Mouse (Mus musculus) hindbrain, embryonic 14.5 days (tissue): Measurements from ENCODE around the gene Haus8. TPM values are rescaled to one million over a fixed set of nuclear protein-coding genes. Genes with fewer than 3 reads are reported as not detected.
"Not testable (repeated sequence)": the region's sequence is repeated elsewhere in the genome, so short reads cannot be mapped to it uniquely, and the experiment has no call there.

Source experiments
- ATAC-seq: fragments of 200-750 bp; cut with Nextera tagmentation; 2 replicates; pipeline ENCODE4 v1.8.0; 2017; ENCODE audit warnings: moderate number of reproducible peaks, mild to moderate bottlenecking, moderate TSS enrichment, moderate library complexity; ENCODE audit not compliant: low FRiP score
- DNase-seq: peaks from one replicate; pipeline ENCODE4 v3.0.0-alpha.2; 2015; ENCODE audit warnings: low spot score
- H3K27ac ChIP-seq: fragments of 300-500 bp; sonication (generic); 2 replicates; pipeline ENCODE4 v1.5.1; 2014; ENCODE audit warnings: mild to moderate bottlenecking, moderate library complexity
- H3K27me3 ChIP-seq: fragments of 300-500 bp; sonication (generic); 2 replicates; pipeline ENCODE4 v1.6.1; 2014; ENCODE audit warnings: mild to moderate bottlenecking, low read length, mixed read lengths; ENCODE audit not compliant: control insufficient read depth, insufficient read depth
- H3K36me3 ChIP-seq: fragments of 300-500 bp; sonication (generic); replicated peaks from 2 replicates; pipeline ENCODE4 v1.6.1; 2014; ENCODE audit not compliant: control insufficient read depth, insufficient read depth
- H3K4me1 ChIP-seq: fragments of 300-500 bp; sonication (generic); replicated peaks from 2 replicates; pipeline ENCODE4 v1.6.1; 2014; ENCODE audit warnings: antibody characterized with exemption, low read length, mixed read lengths; ENCODE audit not compliant: control insufficient read depth, insufficient read depth
- H3K4me2 ChIP-seq: fragments of 300-500 bp; sonication (generic); replicated peaks from 2 replicates; pipeline ENCODE4 v1.6.1; 2014; ENCODE audit warnings: mild to moderate bottlenecking, moderate library complexity
- H3K4me3 ChIP-seq: fragments of 300-500 bp; sonication (generic); replicated peaks from 2 replicates; pipeline ENCODE4 v1.5.1; 2014; ENCODE audit warnings: mild to moderate bottlenecking, low read length
- H3K9ac ChIP-seq: fragments of 300-500 bp; sonication (generic); 2 replicates; pipeline ENCODE4 v1.6.1; 2014
- H3K9me3 ChIP-seq: fragments of 300-500 bp; sonication (generic); 2 replicates; pipeline ENCODE4 v1.6.1; 2016; ENCODE audit warnings: low read length; ENCODE audit not compliant: control insufficient read depth
- WGBS: fragments of 180-500 bp; shearing (Covaris S2); extraction: QIAGEN DNeasy Blood & Tissue Kit; methylation state at CpG from one replicate; pipeline ENCODE4 v1.1.7; 2014; 5-methylcytosine and 5-hydroxymethylcytosine counted together
- polyA plus RNA-seq: library from polyadenylated mRNA; unstranded; fragments of >200 nt; fragmentation: Nextera tagmentation; extraction: Ambion mirVana; gene quantifications from 2 replicates; pipeline ENCODE4 v1.2.1, GENCODE M21; 2014

Gene Haus8
- 55.6 and 58.8 TPM in 2 replicates for polyA plus RNA-seq

DNA sequence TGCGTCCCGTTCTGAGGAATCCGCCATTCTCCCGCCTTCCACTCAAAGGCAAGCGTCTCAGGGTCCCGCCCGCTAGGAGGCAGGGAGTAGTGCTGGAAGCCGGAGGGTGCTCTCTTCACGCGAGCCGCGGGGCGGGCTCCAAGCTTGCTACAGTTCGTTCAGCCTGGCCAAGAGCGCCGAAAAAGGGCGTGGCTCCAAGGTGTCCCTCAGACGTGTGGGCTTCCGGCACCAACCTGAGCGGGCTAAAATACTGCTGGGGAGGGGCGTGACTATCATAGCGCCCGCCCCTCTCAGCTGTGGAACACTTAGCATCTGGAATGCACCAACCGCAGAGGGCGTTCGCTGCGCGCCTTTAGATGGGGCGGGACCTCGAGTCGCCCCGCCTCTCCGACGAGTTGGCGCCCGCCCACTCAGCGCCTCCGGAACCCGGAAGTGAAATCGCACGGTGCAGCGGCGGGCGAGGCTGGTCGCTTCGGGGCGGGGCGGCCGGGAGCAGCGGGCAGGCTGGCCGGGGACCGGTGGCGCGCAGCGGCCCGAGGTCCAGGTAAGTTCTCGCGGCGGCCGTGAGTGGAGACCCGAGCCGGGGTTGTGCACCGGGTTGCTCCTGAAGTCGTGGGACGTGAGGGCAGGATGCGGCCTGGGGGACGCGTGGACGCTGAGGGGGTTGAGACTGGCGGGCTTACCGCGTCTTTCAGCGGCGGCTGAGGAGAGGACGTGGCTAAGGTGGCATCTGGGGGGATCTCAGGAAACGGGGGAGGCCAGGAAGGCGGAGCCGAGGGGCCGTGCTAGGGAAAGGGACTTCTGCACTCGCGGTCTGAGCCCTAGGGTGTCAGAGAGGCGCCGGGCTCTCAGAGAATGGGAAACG, at the start of gene Haus8, which contains the start of gene Myo9b:
Gene Haus8, minus strand, starts transcription at position 649 of the 865 bp plus-strand sequence.
Gene Myo9b, plus strand, starts transcription at position 429 of the 865 bp plus-strand sequence.
- no peaks in the 10 kb centered on the region for H3K36me3 ChIP-seq
- peak within 1 kb of the TSS; percentile 63 for H3K9ac ChIP-seq
- WGBS = under 1% methylated on average over 82 of the region's 84 CpGs
- peak within 1 kb of the TSS; percentile 72 for H3K4me2 ChIP-seq
- no peaks in the 10 kb centered on the region for H3K9me3 ChIP-seq
- peak within 1 kb of the TSS; percentile 76 for H3K4me3 ChIP-seq
- H3K4me1 ChIP-seq = peaks cover 21% of the 10 kb centered on the region
- no peaks in the 10 kb centered on the region for H3K27me3 ChIP-seq
- peak; percentile 99 for ATAC-seq
- H3K27ac ChIP-seq = peak within 1 kb of the TSS; percentile 75
- peak; percentile 96 for DNase-seq

DNA sequence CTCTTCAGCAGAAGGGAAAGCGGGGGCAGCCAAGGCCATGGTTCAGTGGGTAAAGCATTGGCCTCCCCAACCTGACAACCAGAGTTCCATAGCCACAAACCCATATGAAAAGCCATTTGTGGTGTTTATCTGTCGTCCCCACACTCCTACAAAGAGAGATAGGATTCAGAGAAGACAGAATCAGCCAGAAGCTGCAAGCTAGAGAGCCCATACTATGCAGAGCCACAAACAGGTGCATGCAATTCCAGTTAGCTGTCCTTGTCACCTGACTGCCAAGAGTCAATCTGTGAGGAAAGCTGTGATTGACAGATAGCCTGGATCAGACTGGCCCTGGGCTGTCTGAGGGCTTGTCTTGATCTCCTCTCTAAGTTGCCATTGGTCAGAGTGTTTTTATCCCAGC, 47.0 kb upstream of the Haus8 start:
- H3K36me3 ChIP-seq = peaks cover 45% of the 10 kb centered on the region
- H3K9ac ChIP-seq, DNase-seq, H3K4me3 ChIP-seq, H3K4me1 ChIP-seq, H3K27me3 ChIP-seq, H3K9me3 ChIP-seq, H3K4me2 ChIP-seq, ATAC-seq, H3K27ac ChIP-seq: not testable (repeated sequence)
- 90% methylated on average over 2 of the region's 2 CpGs for WGBS

- H3K4me2 ChIP-seq, H3K4me1 ChIP-seq, H3K9me3 ChIP-seq, ATAC-seq, H3K4me3 ChIP-seq, H3K27ac ChIP-seq, H3K9ac ChIP-seq, DNase-seq, H3K27me3 ChIP-seq: not testable (repeated sequence)
- peaks cover 33% of the 10 kb centered on the region for H3K36me3 ChIP-seq
- 81% methylated on average over 5 of the region's 5 CpGs for WGBS
These were observed 45.9 kb upstream of the Haus8 start for GRCm38 (mm10) chr8:71318610-71319009.

DNA sequence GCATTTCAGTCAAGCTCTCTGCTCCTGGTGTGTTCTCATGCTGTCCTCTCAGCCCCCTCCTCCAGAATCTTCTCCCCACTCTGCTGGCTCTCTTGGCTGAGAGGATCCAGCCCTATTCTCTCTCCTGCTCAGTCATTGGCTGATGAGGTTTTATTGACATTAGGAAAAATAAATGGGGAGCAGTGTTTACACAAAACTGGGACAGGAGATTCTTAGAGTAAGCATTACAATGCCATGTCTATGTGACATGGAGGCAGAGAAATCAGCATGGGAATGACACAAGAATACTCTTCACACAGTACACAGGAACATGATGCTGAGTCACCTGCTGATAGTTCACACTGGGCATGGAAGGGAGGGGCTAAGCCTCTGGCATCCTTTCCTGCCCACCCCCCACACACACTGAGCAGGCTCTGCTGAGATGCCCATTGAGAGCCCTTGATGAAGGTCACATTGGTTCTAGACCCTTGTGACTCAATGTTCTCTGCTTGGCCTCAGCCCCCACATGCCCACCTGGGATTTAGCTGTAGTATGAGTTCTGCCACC, 43.8 kb upstream of the Haus8 start:
- Histone ChIP-seq H3K4me2 (no peak overlapping the region), H3K27ac (no peak overlapping the region), H3K4me3 (no peak overlapping the region), H3K27me3 (no peaks in the 10 kb centered on the region), H3K36me3 (peaks cover 14% of the 10 kb centered on the region), H3K9me3 (no peaks in the 10 kb centered on the region), H3K9ac (no peak overlapping the region), H3K4me1 (no peaks in the 10 kb centered on the region)
- DNase-seq (no peak), ATAC-seq (no peak)

DNA sequence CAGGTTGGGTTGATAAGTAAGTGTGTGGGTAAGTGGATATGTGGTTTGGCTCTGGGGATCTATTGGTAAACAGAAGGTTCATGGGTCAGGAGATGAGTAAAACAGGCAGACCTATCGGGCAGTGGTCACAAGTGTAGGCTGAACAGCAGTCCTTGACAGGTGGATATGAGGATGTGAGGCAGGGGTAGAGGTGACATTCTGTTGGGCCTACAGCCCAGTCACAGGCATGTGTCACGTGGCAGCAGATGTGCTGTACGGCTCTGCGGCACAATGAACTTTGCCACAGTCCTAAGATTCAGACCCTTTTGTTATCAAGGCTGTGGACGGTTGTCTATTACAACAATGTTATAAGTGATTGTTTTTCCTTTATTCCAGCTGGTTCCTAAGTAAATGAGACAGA, 43.2 kb upstream of the Haus8 start:
- ATAC-seq (no peak), DNase-seq (no peak)
- no peak overlapping the region for H3K27ac ChIP-seq
- H3K9me3 ChIP-seq = no peaks in the 10 kb centered on the region
- H3K4me3 ChIP-seq = no peak overlapping the region
- peaks cover 11% of the 10 kb centered on the region; the same call in 1 of the 2 replicates for H3K36me3 ChIP-seq
- no peak overlapping the region for H3K9ac ChIP-seq
- no peaks in the 10 kb centered on the region for H3K27me3 ChIP-seq
- H3K4me1 ChIP-seq = no peaks in the 10 kb centered on the region
- no peak overlapping the region for H3K4me2 ChIP-seq
- WGBS = 93% methylated on average over 5 of the region's 5 CpGs

GRCm38 (mm10) chr8:71313951-71314350, 41.2 kb upstream of the Haus8 start:
- Histone ChIP-seq H3K4me1 (no peaks in the 10 kb centered on the region), H3K9me3 (no peaks in the 10 kb centered on the region), H3K36me3 (peaks cover 11% of the 10 kb centered on the region; the same call in 1 of the 2 replicates), H3K9ac (no peak overlapping the region), H3K27me3 (no peaks in the 10 kb centered on the region), H3K27ac (no peak overlapping the region), H3K4me3 (no peak overlapping the region), H3K4me2 (no peak overlapping the region)
- DNase-seq (no peak), ATAC-seq (no peak)
- WGBS = 87% methylated on average over 2 of the region's 2 CpGs

DNA sequence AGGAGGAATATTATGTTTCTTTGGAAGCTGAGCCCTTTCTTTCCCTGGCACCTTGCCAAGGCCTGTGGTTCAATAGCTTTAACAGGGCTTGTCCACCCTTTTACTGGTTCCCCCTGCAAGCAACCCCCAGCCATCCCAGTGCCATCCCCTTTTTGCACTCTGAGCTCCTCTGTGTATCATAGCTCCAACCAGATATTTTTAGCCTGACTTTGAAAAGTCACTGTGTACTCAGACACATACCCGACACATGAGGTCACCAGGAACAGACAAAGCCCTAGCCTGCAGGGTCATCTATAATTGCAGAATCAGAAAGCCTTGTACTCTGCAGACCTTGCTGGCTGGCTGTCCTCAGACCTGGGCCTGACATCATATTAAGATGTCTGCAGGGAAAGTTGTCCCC, 40.0 kb upstream of the Haus8 start:
- WGBS = 65% methylated on average over 1 of the region's 1 CpGs
- no peak overlapping the region for H3K4me2 ChIP-seq
- H3K4me1 ChIP-seq = no peaks in the 10 kb centered on the region
- peaks cover 10% of the 10 kb centered on the region; the same call in 1 of the 2 replicates for H3K36me3 ChIP-seq
- ATAC-seq = no peak
- H3K9ac ChIP-seq = no peak overlapping the region
- H3K4me3 ChIP-seq = no peak overlapping the region
- DNase-seq = no peak
- H3K27ac ChIP-seq = no peak overlapping the region
- no peaks in the 10 kb centered on the region for H3K27me3 ChIP-seq
- H3K9me3 ChIP-seq = no peaks in the 10 kb centered on the region

- WGBS = 72% methylated on average over 6 of the region's 6 CpGs
- Histone ChIP-seq H3K9ac (no peak overlapping the region), H3K27ac (no peak overlapping the region), H3K9me3 (no peaks in the 10 kb centered on the region), H3K4me2 (no peak overlapping the region), H3K4me3 (no peak overlapping the region), H3K4me1 (no peaks in the 10 kb centered on the region), H3K27me3 (no peaks in the 10 kb centered on the region), H3K36me3 (peaks cover 5% of the 10 kb centered on the region; the same call in 1 of the 2 replicates)
- ATAC-seq (no peak), DNase-seq (no peak)
These were observed 37.7 kb upstream of the Haus8 start for GRCm38 (mm10) chr8:71310446-71310845.

- Histone ChIP-seq H3K27me3 (no peaks in the 10 kb centered on the region), H3K9ac (no peak overlapping the region), H3K4me2 (no peak overlapping the region), H3K4me3 (no peak overlapping the region), H3K27ac (no peak overlapping the region), H3K36me3 (no peaks in the 10 kb centered on the region), H3K4me1 (no peaks in the 10 kb centered on the region), H3K9me3 (no peaks in the 10 kb centered on the region)
- DNase-seq (no peak), ATAC-seq (no peak)
- 92% methylated on average over 4 of the region's 4 CpGs for WGBS
These were observed 35.2 kb upstream of the Haus8 start for GRCm38 (mm10) chr8:71307913-71308312.
